Mouse (Mus musculus): Measurements from ENCODE around the gene Naa25.
"Not testable (repeated sequence)": the region's sequence is repeated elsewhere in the genome, so short reads cannot be mapped to it uniquely, and the experiment has no call there.

Naa25 gene

GRCm38 (mm10) chr5:121397187-121398145 is at the start of gene Naa25:
TSS of gene Naa25 (plus strand) at chr5:121397936.
- DNase-seq (ENCODE audit: low spot score in 2 of 2): peak; percentile 84 to 93

GRCm38 (mm10) chr5:121359229-121359628 is 38.5 kb upstream of the Naa25 start:
- no peak for DNase-seq (ENCODE audit: low spot score in 2 of 2)

GRCm38 (mm10) chr5:121361696-121362095 is 36.0 kb upstream of the Naa25 start:
- DNase-seq (ENCODE audit: low spot score in 2 of 2): no peak

DNA sequence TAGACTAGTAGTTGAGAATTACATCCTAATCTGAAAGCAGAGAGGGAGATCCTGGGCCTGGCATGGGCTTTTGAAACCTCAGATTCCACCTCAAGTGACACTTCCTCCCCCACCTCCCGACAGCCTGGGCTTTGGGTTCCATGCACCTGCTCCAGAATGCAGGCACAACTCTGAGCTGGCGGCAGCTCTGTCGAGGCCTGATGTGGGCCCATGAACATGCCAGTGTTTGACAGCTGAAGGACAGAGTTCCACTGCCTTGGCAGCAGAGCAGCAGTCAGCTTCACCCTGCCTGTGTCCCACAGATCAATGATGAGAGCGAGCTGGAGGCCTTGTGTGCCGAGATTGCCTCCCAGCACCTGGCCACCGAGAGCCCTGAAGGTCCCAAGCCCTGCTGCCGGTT is 34.3 kb upstream of the Naa25 start:
- no peak for DNase-seq (ENCODE audit: low spot score in 2 of 2)

DNA sequence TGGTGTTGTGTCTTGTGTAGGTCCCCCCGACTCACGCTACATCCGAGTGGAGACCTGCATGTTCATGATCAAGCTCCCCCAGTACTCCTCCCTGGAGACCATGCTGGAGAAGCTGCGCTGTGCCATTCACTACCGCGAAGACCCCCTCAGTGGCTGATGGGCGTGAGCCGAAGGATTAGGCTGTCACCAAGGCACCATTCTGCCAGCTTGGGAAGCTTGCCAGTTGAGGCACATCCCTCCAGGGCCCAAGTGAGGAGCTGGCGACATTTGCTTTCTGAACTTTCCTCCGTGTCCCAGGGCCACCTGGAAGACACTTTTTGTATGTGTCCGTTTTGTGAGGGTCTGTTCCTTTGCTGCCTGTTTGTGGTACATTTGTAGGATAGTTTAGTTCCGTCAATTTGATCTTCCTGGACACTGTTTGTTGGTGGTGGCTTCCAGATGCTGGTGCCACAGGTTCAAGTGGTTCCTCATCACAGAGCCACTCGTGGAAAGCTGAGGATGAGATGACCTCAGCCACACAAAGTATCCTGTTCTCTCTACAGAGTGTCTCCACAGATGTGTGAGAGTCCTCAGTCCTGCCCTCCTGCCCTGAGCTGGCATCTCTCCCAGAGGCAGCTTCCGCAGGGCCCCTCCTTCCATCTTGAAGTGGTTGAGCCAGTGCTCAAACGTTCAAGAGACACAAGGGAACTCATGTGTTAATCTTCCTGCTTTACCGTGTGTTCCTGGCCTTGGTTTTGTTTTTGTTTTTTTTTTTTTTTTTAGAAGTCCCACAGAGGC is 31.1 kb upstream of the Naa25 start:
- DNase-seq (ENCODE audit: low spot score in 2 of 2): no peak

GRCm38 (mm10) chr5:121367255-121367654 is 30.5 kb upstream of the Naa25 start:
- no peak for DNase-seq (ENCODE audit: low spot score in 2 of 2)

DNA sequence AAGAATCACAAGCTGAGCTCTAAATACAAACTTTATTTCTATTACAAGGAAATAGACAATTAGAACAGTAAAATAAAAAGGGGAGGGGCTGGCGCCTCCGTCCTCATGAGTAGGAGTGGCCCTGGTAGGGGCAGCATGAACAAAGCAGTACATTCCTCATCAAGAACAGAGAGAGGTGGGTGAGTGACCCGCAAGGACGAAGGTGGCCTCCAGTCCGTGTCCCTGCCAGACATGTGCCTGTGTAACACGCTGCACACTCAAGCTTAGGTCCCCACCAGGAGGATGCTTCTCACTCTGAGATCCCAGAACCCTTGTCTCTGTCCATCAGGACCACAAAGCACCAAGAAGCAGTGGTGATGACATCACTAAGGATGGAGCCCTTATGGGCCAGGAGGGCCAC is 26.0 kb upstream of the Naa25 start:
- DNase-seq (ENCODE audit: low spot score in 2 of 2): no peak

GRCm38 (mm10) chr5:121374790-121375189 is 22.9 kb upstream of the Naa25 start:
- no peak for DNase-seq (ENCODE audit: low spot score in 2 of 2)

GRCm38 (mm10) chr5:121376972-121377371 is 20.8 kb upstream of the Naa25 start:
- not testable (repeated sequence) for DNase-seq (ENCODE audit: low spot score in 2 of 2)

GRCm38 (mm10) chr5:121378678-121379256 is 19.0 kb upstream of the Naa25 start:
- DNase-seq (ENCODE audit: low spot score in 2 of 2): peak in 1 of 2 experiments; percentile 34

GRCm38 (mm10) chr5:121380692-121381091 is 17.0 kb upstream of the Naa25 start:
- DNase-seq (ENCODE audit: low spot score in 2 of 2): no peak

DNA sequence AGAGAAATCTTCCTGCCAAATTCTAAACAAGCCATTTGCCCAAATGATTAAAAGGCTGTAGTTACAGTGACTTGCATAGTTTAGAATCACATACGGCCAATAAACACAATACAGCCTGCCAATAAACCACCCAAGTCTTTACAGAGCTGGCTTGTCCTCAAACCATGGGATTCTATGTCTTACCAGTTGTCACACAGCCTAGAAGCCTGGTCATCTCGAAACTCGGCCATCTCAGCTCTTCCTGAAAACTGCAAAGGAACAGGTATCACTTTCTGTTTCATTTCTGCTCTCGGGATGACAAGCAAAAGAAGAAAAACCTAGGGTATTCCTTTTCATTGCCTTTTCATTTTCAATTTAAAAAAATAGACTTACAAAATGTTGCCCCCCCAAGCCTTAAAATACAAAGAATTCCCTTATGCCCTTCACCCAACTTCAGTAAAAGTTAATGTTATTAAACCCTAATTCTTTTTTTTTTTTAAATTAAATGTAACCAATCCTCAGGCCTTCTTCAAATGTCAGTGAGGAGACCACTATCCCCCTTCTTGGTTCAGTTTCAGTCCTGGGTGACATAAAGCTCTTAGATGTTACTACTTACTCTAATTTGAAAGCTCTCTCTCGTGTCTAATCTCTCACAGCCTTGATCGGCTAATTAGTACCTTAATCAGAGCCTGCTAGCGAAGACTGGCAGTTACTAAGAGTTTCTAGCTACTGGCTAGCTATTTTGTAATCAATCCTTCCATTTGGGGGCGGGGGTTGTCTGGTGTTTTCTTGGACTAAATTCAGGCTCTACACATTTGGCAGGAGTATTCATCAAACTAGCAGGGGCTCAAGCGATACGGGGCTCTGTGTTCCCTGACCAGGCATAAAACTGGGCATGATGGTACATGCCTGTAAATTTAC is 13.6 kb upstream of the Naa25 start:
- no peak for DNase-seq (ENCODE audit: low spot score in 2 of 2)

GRCm38 (mm10) chr5:121384757-121385460 is 12.8 kb upstream of the Naa25 start:
- peak in 1 of 2 experiments; percentile 67 for DNase-seq (ENCODE audit: low spot score in 2 of 2)

- DNase-seq (ENCODE audit: low spot score in 2 of 2): peak; percentile 82 to 95
Observed at GRCm38 (mm10) chr5:121385461-121386119, 12.1 kb upstream of the Naa25 start, which contains the start of gene Trafd1. TSS of gene Trafd1 (minus strand) at chr5:121385632.

GRCm38 (mm10) chr5:121386120-121386909 is 11.4 kb upstream of the Naa25 start:
- DNase-seq (ENCODE audit: low spot score in 2 of 2): peak in 1 of 2 experiments; percentile 53

DNA sequence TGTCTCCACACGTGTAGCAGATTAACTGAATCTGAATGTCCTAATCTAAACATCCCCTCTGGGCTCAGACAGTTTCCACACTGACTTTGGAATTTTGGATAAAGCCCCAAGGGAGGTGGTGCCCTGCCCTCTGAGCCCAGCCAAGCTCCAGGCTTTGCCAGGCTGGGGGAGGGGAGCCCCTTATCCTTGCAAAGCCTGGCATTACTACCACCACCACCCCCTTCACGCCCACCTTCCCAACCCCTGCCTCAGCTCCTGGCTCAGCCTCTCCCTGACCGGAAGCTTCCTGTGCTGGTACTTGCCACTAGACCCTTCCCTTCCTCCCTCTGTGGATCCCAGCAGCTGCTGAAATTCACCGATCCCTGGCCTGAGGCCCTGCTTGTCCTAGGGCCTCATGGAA is 10.6 kb upstream of the Naa25 start:
- DNase-seq (ENCODE audit: low spot score in 2 of 2): no peak

DNA sequence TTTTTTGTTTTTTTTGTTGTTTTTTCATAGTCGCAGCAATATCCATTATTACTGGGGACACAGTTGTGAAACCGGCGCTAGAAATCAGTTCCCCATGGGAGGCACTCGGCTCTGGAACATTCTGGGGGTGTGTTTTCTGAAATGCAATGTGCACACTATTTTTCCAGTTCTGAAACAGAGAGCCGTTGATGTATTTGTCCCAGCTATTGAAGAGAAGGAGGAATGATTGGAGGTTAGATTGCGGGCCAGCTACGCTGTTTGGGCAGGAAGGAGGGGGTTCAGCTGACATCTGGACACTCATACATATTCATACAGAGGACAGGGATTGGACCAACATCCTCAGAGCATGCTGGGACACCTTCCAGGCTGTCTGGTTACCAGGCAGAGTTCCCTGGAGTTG is 8.6 kb upstream of the Naa25 start:
- peak in 1 of 2 experiments; percentile 54 for DNase-seq (ENCODE audit: low spot score in 2 of 2)

GRCm38 (mm10) chr5:121389691-121390090 is 8.0 kb upstream of the Naa25 start:
- no peak for DNase-seq (ENCODE audit: low spot score in 2 of 2)

All from left cerebral cortex, adult 9 months (tissue).